In genomic region chr3:40508927-40509576, GRCm38 (mm10) we compare ENCODE assay signal across 25 mouse cellular contexts. TPM values are rescaled to one million over a fixed set of nuclear protein-coding genes. Genes with fewer than 3 reads are reported as not detected.
DNase-seq lines count a peak whose midpoint lies in the region; ATAC-seq and TF ChIP-seq lines count a peak whose summit lies in the region.
"Had no signal": no experiment of that assay in that cellular context is flagged by ENCODE, and none has a peak within 500 bp of the region (broad histone marks: within the 10 kb centered on the region; RNA-seq: fewer than 3 reads in every experiment).

No protein-coding gene starts in this region.

- TF ChIP-seq CTCF in kidney, adult 2 months (conservative IDR thresholded peaks at IDR 0.05; ENCODE audit: insufficient read depth, insufficient read length, low read depth, low read length): no peak
- no peak for TF ChIP-seq CTCF in kidney, postnatal 0 days (IDR thresholded peaks at IDR 0.05; ENCODE audit: low read depth)
- TF ChIP-seq CTCF in testis, adult 2 months (IDR thresholded peaks at IDR 0.05; ENCODE audit: control insufficient read depth, insufficient read depth, insufficient replicate concordance, low read depth, low read length): no peak

- H3K4me3 ChIP-seq in kidney, embryonic 14.5 days (ENCODE audit: low read length): no peak overlapping the region
- no peak overlapping the region for H3K4me3 ChIP-seq in kidney, adult 2 months (ENCODE audit: insufficient read depth, low read depth, low read length)
- H3K4me3 ChIP-seq in kidney, postnatal 0 days (replicated peaks; ENCODE audit: low read depth, low read length): no peak overlapping the region
- H3K4me3 ChIP-seq in testis, adult 2 months (ENCODE audit: control insufficient read depth, low read depth, low read length): peak overlapping the region; percentile 84
- H3K4me3 ChIP-seq: forebrain, embryonic 10.5 days; forebrain, embryonic 13.5 days; hindbrain, embryonic 10.5 days; hindbrain, embryonic 13.5 days had no signal

- 29% methylated on average over 6 of the region's 6 CpGs for WGBS in kidney, embryonic 14.5 days
- 51% methylated on average over 6 of the region's 6 CpGs for WGBS in kidney, adult 2 months
- WGBS in kidney, postnatal 0 days: 39% methylated on average over 6 of the region's 6 CpGs

- H3K36me3 ChIP-seq in kidney, embryonic 14.5 days (ENCODE audit: control insufficient read depth, insufficient read depth, low read length): no peaks in the 10 kb centered on the region
- H3K36me3 ChIP-seq in kidney, adult 2 months (ENCODE audit: control insufficient read depth, insufficient read depth, low read length): no peaks in the 10 kb centered on the region
- no peaks in the 10 kb centered on the region for H3K36me3 ChIP-seq in kidney, postnatal 0 days (ENCODE audit: insufficient read depth, low read length)
- H3K36me3 ChIP-seq in testis, adult 2 months (ENCODE audit: control insufficient read depth, insufficient read depth, low read length): no peaks in the 10 kb centered on the region
- H3K36me3 ChIP-seq: forebrain, embryonic 10.5 days; G1E; hindbrain, embryonic 10.5 days; hindbrain, embryonic 13.5 days had no signal

- H3K27me3 ChIP-seq in kidney, embryonic 14.5 days (ENCODE audit: control insufficient read depth, insufficient read depth, low read length): no peaks in the 10 kb centered on the region
- no peaks in the 10 kb centered on the region for H3K27me3 ChIP-seq in kidney, adult 2 months (replicated peaks; ENCODE audit: control insufficient read depth, insufficient read depth, low read length)
- no peaks in the 10 kb centered on the region for H3K27me3 ChIP-seq in kidney, postnatal 0 days (ENCODE audit: insufficient read depth, low read length)
- no peaks in the 10 kb centered on the region for H3K27me3 ChIP-seq in testis, adult 2 months (ENCODE audit: control insufficient read depth, insufficient read depth, low read length)
- H3K27me3 ChIP-seq: CH12.LX; forebrain, embryonic 13.5 days; hindbrain, embryonic 13.5 days had no signal

- H3K27ac ChIP-seq in kidney, embryonic 14.5 days (ENCODE audit: low read depth, low read length): no peak overlapping the region
- no peak overlapping the region for H3K27ac ChIP-seq in kidney, adult 2 months (ENCODE audit: insufficient read depth, low read depth, low read length)
- no peak overlapping the region for H3K27ac ChIP-seq in kidney, postnatal 0 days
- peak overlapping the region; percentile 89 for H3K27ac ChIP-seq in testis, adult 2 months (ENCODE audit: control insufficient read depth, insufficient read depth, low read depth, low read length)
- H3K27ac ChIP-seq: forebrain, embryonic 10.5 days; forebrain, embryonic 13.5 days; hindbrain, embryonic 10.5 days; hindbrain, embryonic 13.5 days had no signal

- no peak for DNase-seq in kidney, adult 2 months
- peak; percentile 52 for DNase-seq in kidney, postnatal 0 days (ENCODE audit: low spot score)
- DNase-seq in kidney, adult 11 months: no peak
- DNase-seq in testis, postnatal 14 days (ENCODE audit: low spot score): no peak
- DNase-seq: adrenal gland, postnatal 10 days; adrenal gland, postnatal 36 days; B cell, adult 2 months; cerebellum, adult 18-20 months; cerebellum, adult 9-10 months; cerebellum, postnatal 14 days; gastrocnemius, postnatal 10 days; gastrocnemius, postnatal 36 days; heart, postnatal 36 days had no signal

- no peaks in the 10 kb centered on the region for H3K9me3 ChIP-seq in kidney, embryonic 14.5 days (ENCODE audit: control insufficient read depth, low read length)
- H3K9me3 ChIP-seq in kidney, postnatal 0 days (replicated peaks; ENCODE audit: low read length): no peaks in the 10 kb centered on the region
- H3K9me3 ChIP-seq: forebrain, embryonic 10.5 days; forebrain, embryonic 13.5 days; G1E; hindbrain, embryonic 10.5 days; hindbrain, embryonic 13.5 days had no signal

- H3K4me2 ChIP-seq in kidney, embryonic 14.5 days (replicated peaks; ENCODE audit: low read depth, low read length): no peak overlapping the region
- peak overlapping the region; percentile 25 for H3K4me2 ChIP-seq in kidney, postnatal 0 days (ENCODE audit: low read length)
- H3K4me2 ChIP-seq: forebrain, embryonic 13.5 days; heart, embryonic 11.5 days; hindbrain, embryonic 13.5 days had no signal

- H3K9ac ChIP-seq in kidney, embryonic 14.5 days (ENCODE audit: low read depth, low read length): no peak overlapping the region
- no peak overlapping the region for H3K9ac ChIP-seq in kidney, postnatal 0 days (ENCODE audit: low read depth, low read length)
- H3K9ac ChIP-seq: forebrain, embryonic 13.5 days; hindbrain, embryonic 13.5 days had no signal

- no peaks in the 10 kb centered on the region for H3K4me1 ChIP-seq in kidney, embryonic 14.5 days (ENCODE audit: control insufficient read depth, insufficient read depth, low read length)
- no peaks in the 10 kb centered on the region for H3K4me1 ChIP-seq in kidney, adult 2 months (ENCODE audit: control insufficient read depth, insufficient read depth, low read length)
- H3K4me1 ChIP-seq in kidney, postnatal 0 days (replicated peaks; ENCODE audit: insufficient read depth, low read length): no peaks in the 10 kb centered on the region
- peaks cover 2% of the 10 kb centered on the region for H3K4me1 ChIP-seq in testis, adult 2 months (ENCODE audit: control insufficient read depth, insufficient read depth, low read length)
- H3K4me1 ChIP-seq: forebrain, embryonic 10.5 days; forebrain, embryonic 13.5 days; hindbrain, embryonic 10.5 days; hindbrain, embryonic 13.5 days had no signal

- peak; percentile 69 for ATAC-seq in kidney, embryonic 14.5 days (ENCODE audit: low FRiP score, low TSS enrichment)
- ATAC-seq in kidney, postnatal 0 days (replicated peaks; ENCODE audit: low FRiP score, low read depth): peak; percentile 43; the same call in 1 of the 2 replicates
- ATAC-seq: forebrain, embryonic 13.5 days; forebrain, embryonic 16.5 days; hindbrain, embryonic 16.5 days; Patski had no signal

- no peak for TF ChIP-seq POLR2A in kidney, adult 2 months (IDR thresholded peaks at IDR 0.05; ENCODE audit: low read depth, low read length)
- TF ChIP-seq POLR2A in testis, adult 2 months (IDR thresholded peaks at IDR 0.05; ENCODE audit: control insufficient read depth, low read depth, low read length): no peak

RNA-seq across cellular contexts. Expression of gene Intu, which starts 22.0 kb away (rescaled TPM):
- polyA plus RNA-seq in kidney, embryonic 14.5 days (2014; fragmentation: Nextera tagmentation; extraction: Ambion mirVana): 2.7 and 5.1 TPM in 2 replicates
- 3.6 and 4.0 TPM in 2 replicates for polyA plus RNA-seq in kidney, adult 2 months (2012; rRNA removed)
- 2.0 and 2.3 TPM in 2 replicates for polyA plus RNA-seq in kidney, postnatal 0 days (2015; fragmentation: Nextera tagmentation; extraction: Ambion mirVana)
- 2.2 and 2.5 TPM in 2 replicates for polyA plus RNA-seq in testis, adult 2 months (2012; rRNA removed)
